Mouse (Mus musculus): ENCODE measurements at regions not wholly inside any gene's neighbourhood (a gene's known extent, or its start where the extent isn't known, plus 50 kb on each side); places are given as distances from the start of the nearest gene placed in this dataset.
A peak's percentile ranks its signal among the peaks of the same experiment; 100 is the strongest.

GRCm38 (mm10) chr2:28287210-28287860 lies 94.5 kb downstream of the Olfm1 start:
- no peak for ATAC-seq
- 62% methylated on average over 10 of the region's 10 CpGs for WGBS
- no peak overlapping the region for H3K4me3 ChIP-seq (ENCODE audit: low read depth, low read length)
- H3K27ac ChIP-seq (ENCODE audit: low read length), result no peak overlapping the region
- peaks cover 15% of the 10 kb centered on the region for H3K4me1 ChIP-seq (ENCODE audit: control insufficient read depth, insufficient read depth, low read length)
- H3K36me3 ChIP-seq (ENCODE audit: control insufficient read depth, insufficient read depth, low read length), result no peaks in the 10 kb centered on the region
- H3K4me2 ChIP-seq (ENCODE audit: low read length), result no peak overlapping the region
- no peak overlapping the region for H3K9ac ChIP-seq (ENCODE audit: low read depth, low read length)
- no peaks in the 10 kb centered on the region for H3K9me3 ChIP-seq (replicated peaks; ENCODE audit: control insufficient read depth, low read length, poor library complexity, severe bottlenecking)
- no peaks in the 10 kb centered on the region for H3K27me3 ChIP-seq (ENCODE audit: control insufficient read depth, insufficient read depth, low read depth, low read length)

GRCm38 (mm10) chr2:28289339-28289738 lies 96.5 kb downstream of the Olfm1 start:
- H3K9me3 ChIP-seq (replicated peaks; ENCODE audit: control insufficient read depth, low read length, poor library complexity, severe bottlenecking), result no peaks in the 10 kb centered on the region
- no peak overlapping the region for H3K27ac ChIP-seq (ENCODE audit: low read length)
- no peak for ATAC-seq
- peaks cover 15% of the 10 kb centered on the region for H3K4me1 ChIP-seq (ENCODE audit: control insufficient read depth, insufficient read depth, low read length)
- no peaks in the 10 kb centered on the region for H3K27me3 ChIP-seq (ENCODE audit: control insufficient read depth, insufficient read depth, low read depth, low read length)
- no peak overlapping the region for H3K4me2 ChIP-seq (ENCODE audit: low read length)
- H3K9ac ChIP-seq (ENCODE audit: low read depth, low read length), result no peak overlapping the region
- WGBS, result 84% methylated on average over 6 of the region's 6 CpGs
- no peaks in the 10 kb centered on the region for H3K36me3 ChIP-seq (ENCODE audit: control insufficient read depth, insufficient read depth, low read length)
- no peak overlapping the region for H3K4me3 ChIP-seq (ENCODE audit: low read depth, low read length)

GRCm38 (mm10) chr2:28289860-28290471 lies 97.2 kb downstream of the Olfm1 start:
- Histone ChIP-seq H3K4me1 (ENCODE audit: control insufficient read depth, insufficient read depth, low read length) (peaks cover 19% of the 10 kb centered on the region), H3K36me3 (ENCODE audit: control insufficient read depth, insufficient read depth, low read length) (no peaks in the 10 kb centered on the region), H3K27me3 (ENCODE audit: control insufficient read depth, insufficient read depth, low read depth, low read length) (no peaks in the 10 kb centered on the region), H3K9me3 (replicated peaks; ENCODE audit: control insufficient read depth, low read length, poor library complexity, severe bottlenecking) (no peaks in the 10 kb centered on the region), H3K4me3 (ENCODE audit: low read depth, low read length) (no peak overlapping the region), H3K4me2 (ENCODE audit: low read length) (no peak overlapping the region), H3K9ac (ENCODE audit: low read depth, low read length) (no peak overlapping the region), H3K27ac (ENCODE audit: low read length) (no peak overlapping the region)
- no peak for ATAC-seq
- WGBS, result 63% methylated on average over 11 of the region's 11 CpGs

GRCm38 (mm10) chr2:28294509-28294908 lies 101.7 kb downstream of the Olfm1 start:
- Histone ChIP-seq H3K9me3 (replicated peaks; ENCODE audit: control insufficient read depth, low read length, poor library complexity, severe bottlenecking) (no peaks in the 10 kb centered on the region), H3K4me3 (ENCODE audit: low read depth, low read length) (no peak overlapping the region), H3K9ac (ENCODE audit: low read depth, low read length) (no peak overlapping the region), H3K27ac (ENCODE audit: low read length) (no peak overlapping the region), H3K27me3 (ENCODE audit: control insufficient read depth, insufficient read depth, low read depth, low read length) (no peaks in the 10 kb centered on the region), H3K4me1 (ENCODE audit: control insufficient read depth, insufficient read depth, low read length) (peaks cover 27% of the 10 kb centered on the region), H3K36me3 (ENCODE audit: control insufficient read depth, insufficient read depth, low read length) (no peaks in the 10 kb centered on the region), H3K4me2 (ENCODE audit: low read length) (no peak overlapping the region)
- no peak for ATAC-seq
- WGBS, result 43% methylated on average over 7 of the region's 7 CpGs

GRCm38 (mm10) chr2:28296183-28296582 lies 103.4 kb downstream of the Olfm1 start:
- Histone ChIP-seq H3K27me3 (ENCODE audit: control insufficient read depth, insufficient read depth, low read depth, low read length) (no peaks in the 10 kb centered on the region), H3K36me3 (ENCODE audit: control insufficient read depth, insufficient read depth, low read length) (no peaks in the 10 kb centered on the region), H3K27ac (ENCODE audit: low read length) (peak overlapping the region; percentile 81), H3K4me2 (ENCODE audit: low read length) (no peak overlapping the region), H3K4me3 (ENCODE audit: low read depth, low read length) (no peak overlapping the region), H3K9ac (ENCODE audit: low read depth, low read length) (0 out of 2 replicates have a peak overlapping the region, but pooled peaks have one; percentile 15), H3K4me1 (ENCODE audit: control insufficient read depth, insufficient read depth, low read length) (peaks cover 18% of the 10 kb centered on the region), H3K9me3 (replicated peaks; ENCODE audit: control insufficient read depth, low read length, poor library complexity, severe bottlenecking) (no peaks in the 10 kb centered on the region)
- peak; percentile 82 for ATAC-seq
- WGBS, result 9% methylated on average over 12 of the region's 12 CpGs

GRCm38 (mm10) chr2:28298738-28299137 lies 105.9 kb downstream of the Olfm1 start:
- no peak overlapping the region for H3K4me2 ChIP-seq (ENCODE audit: low read length)
- no peaks in the 10 kb centered on the region for H3K27me3 ChIP-seq (ENCODE audit: control insufficient read depth, insufficient read depth, low read depth, low read length)
- no peak overlapping the region for H3K9ac ChIP-seq (ENCODE audit: low read depth, low read length)
- no peak for ATAC-seq
- no peaks in the 10 kb centered on the region for H3K9me3 ChIP-seq (replicated peaks; ENCODE audit: control insufficient read depth, low read length, poor library complexity, severe bottlenecking)
- WGBS, result 55% methylated on average over 6 of the region's 6 CpGs
- H3K36me3 ChIP-seq (ENCODE audit: control insufficient read depth, insufficient read depth, low read length), result no peaks in the 10 kb centered on the region
- no peak overlapping the region for H3K4me3 ChIP-seq (ENCODE audit: low read depth, low read length)
- no peak overlapping the region for H3K27ac ChIP-seq (ENCODE audit: low read length)
- peaks cover 12% of the 10 kb centered on the region for H3K4me1 ChIP-seq (ENCODE audit: control insufficient read depth, insufficient read depth, low read length)

GRCm38 (mm10) chr2:28299346-28299745 lies 106.6 kb downstream of the Olfm1 start:
- H3K36me3 ChIP-seq (ENCODE audit: control insufficient read depth, insufficient read depth, low read length), result no peaks in the 10 kb centered on the region
- no peak overlapping the region for H3K4me2 ChIP-seq (ENCODE audit: low read length)
- H3K9ac ChIP-seq (ENCODE audit: low read depth, low read length), result no peak overlapping the region
- no peak overlapping the region for H3K27ac ChIP-seq (ENCODE audit: low read length)
- H3K4me1 ChIP-seq (ENCODE audit: control insufficient read depth, insufficient read depth, low read length), result peaks cover 12% of the 10 kb centered on the region
- no peak for ATAC-seq
- no peaks in the 10 kb centered on the region for H3K27me3 ChIP-seq (ENCODE audit: control insufficient read depth, insufficient read depth, low read depth, low read length)
- H3K4me3 ChIP-seq (ENCODE audit: low read depth, low read length), result no peak overlapping the region
- no peaks in the 10 kb centered on the region for H3K9me3 ChIP-seq (replicated peaks; ENCODE audit: control insufficient read depth, low read length, poor library complexity, severe bottlenecking)
- WGBS, result 83% methylated on average over 2 of the region's 2 CpGs

- no peak for ATAC-seq
- no peaks in the 10 kb centered on the region for H3K27me3 ChIP-seq (ENCODE audit: control insufficient read depth, insufficient read depth, low read depth, low read length)
- no peak overlapping the region for H3K27ac ChIP-seq (ENCODE audit: low read length)
- no peak overlapping the region for H3K4me3 ChIP-seq (ENCODE audit: low read depth, low read length)
- H3K36me3 ChIP-seq (ENCODE audit: control insufficient read depth, insufficient read depth, low read length), result no peaks in the 10 kb centered on the region
- peaks cover 2% of the 10 kb centered on the region for H3K4me1 ChIP-seq (ENCODE audit: control insufficient read depth, insufficient read depth, low read length)
- 77% methylated on average over 4 of the region's 4 CpGs for WGBS
- H3K9me3 ChIP-seq (replicated peaks; ENCODE audit: control insufficient read depth, low read length, poor library complexity, severe bottlenecking), result no peaks in the 10 kb centered on the region
- no peak overlapping the region for H3K4me2 ChIP-seq (ENCODE audit: low read length)
- no peak overlapping the region for H3K9ac ChIP-seq (ENCODE audit: low read depth, low read length)
These were observed 108.5 kb downstream of the Olfm1 start for GRCm38 (mm10) chr2:28301313-28301712.

- H3K9ac ChIP-seq (ENCODE audit: low read depth, low read length), result no peak overlapping the region
- H3K4me3 ChIP-seq (ENCODE audit: low read depth, low read length), result no peak overlapping the region
- no peak overlapping the region for H3K27ac ChIP-seq (ENCODE audit: low read length)
- no peaks in the 10 kb centered on the region for H3K27me3 ChIP-seq (ENCODE audit: control insufficient read depth, insufficient read depth, low read depth, low read length)
- no peak for ATAC-seq
- no peaks in the 10 kb centered on the region for H3K9me3 ChIP-seq (replicated peaks; ENCODE audit: control insufficient read depth, low read length, poor library complexity, severe bottlenecking)
- no peaks in the 10 kb centered on the region for H3K36me3 ChIP-seq (ENCODE audit: control insufficient read depth, insufficient read depth, low read length)
- no peaks in the 10 kb centered on the region for H3K4me1 ChIP-seq (ENCODE audit: control insufficient read depth, insufficient read depth, low read length)
- 89% methylated on average over 5 of the region's 5 CpGs for WGBS
- no peak overlapping the region for H3K4me2 ChIP-seq (ENCODE audit: low read length)
These were observed 111.1 kb downstream of the Olfm1 start for GRCm38 (mm10) chr2:28303936-28304335.
